Mouse (Mus musculus): ENCODE measurements around the gene Ctc1. TPM values are rescaled to one million over a fixed set of nuclear protein-coding genes. Genes with fewer than 3 reads are reported as not detected.
A peak's percentile ranks its signal among the peaks of the same experiment; 100 is the strongest.

Gene Ctc1
- polyA plus RNA-seq, 1 experiment from 2014 or later: 76.0 TPM

DNA sequence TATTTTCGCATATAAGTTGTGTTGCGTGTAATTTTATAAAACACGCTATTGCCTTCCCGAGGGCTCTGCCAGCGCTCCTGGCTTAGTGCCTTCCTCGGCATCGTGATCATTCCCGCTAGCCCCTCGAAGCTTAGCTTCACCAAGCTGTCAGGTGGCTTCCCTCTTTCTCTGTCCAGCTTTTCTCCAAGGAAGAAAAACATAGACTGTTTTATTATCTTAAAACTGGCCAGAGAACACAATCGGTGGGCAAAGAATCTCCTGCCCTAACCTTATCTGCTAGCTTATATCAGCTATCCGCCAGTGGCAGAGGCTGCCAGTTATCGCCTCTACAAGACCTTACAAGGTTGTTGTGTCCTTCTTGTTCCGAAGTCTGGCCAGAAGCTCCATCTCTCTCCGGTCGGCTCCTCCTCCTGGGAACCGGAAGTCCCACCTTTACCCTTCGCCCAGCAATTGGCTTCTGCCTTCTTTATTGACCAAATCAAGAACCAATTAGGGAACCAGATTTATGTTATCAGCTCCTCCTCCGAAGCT, 3.6 kb upstream of the Ctc1 start:
- Histone ChIP-seq H3K9ac (ENCODE audit: low read length) (peak overlapping the region; percentile 53; the same call in 1 of the 2 replicates), H3K9me3 (ENCODE audit: control insufficient read depth, low read length) (no peaks in the 10 kb centered on the region), H3K27ac (ENCODE audit: low read depth, low read length) (peak overlapping the region; percentile 77), H3K36me3 (ENCODE audit: control insufficient read depth, insufficient read depth, low read length) (no peaks in the 10 kb centered on the region), H3K4me1 (ENCODE audit: control insufficient read depth, insufficient read depth, low read length) (peaks cover 15% of the 10 kb centered on the region; the same call in 1 of the 2 replicates), H3K4me3 (ENCODE audit: low read depth, low read length) (peak overlapping the region; percentile 52), H3K27me3 (ENCODE audit: control insufficient read depth, insufficient read depth, low read length) (no peaks in the 10 kb centered on the region), H3K4me2 (ENCODE audit: low read depth) (peak overlapping the region; percentile 70)
- ATAC-seq (ENCODE audit: insufficient read depth, low FRiP score, low TSS enrichment) (no peak), DNase-seq (ENCODE audit: low spot score) (peak; percentile 83)
- WGBS: under 1% methylated on average over 18 of the region's 18 CpGs

GRCm38 (mm10) chr11:69016755-69017154, 1.0 kb downstream of the Ctc1 start:
- H3K4me3 ChIP-seq (ENCODE audit: low read depth, low read length): peak overlapping the region; percentile 58
- H3K9ac ChIP-seq (ENCODE audit: low read length): peak overlapping the region; percentile 85
- no peak overlapping the region; the same call in 1 of the 2 replicates for H3K27ac ChIP-seq (ENCODE audit: low read depth, low read length)
- DNase-seq (ENCODE audit: low spot score) (no peak), ATAC-seq (ENCODE audit: insufficient read depth, low FRiP score, low TSS enrichment) (no peak)
- no peaks in the 10 kb centered on the region for H3K9me3 ChIP-seq (ENCODE audit: control insufficient read depth, low read length)
- no peaks in the 10 kb centered on the region for H3K36me3 ChIP-seq (ENCODE audit: control insufficient read depth, insufficient read depth, low read length)
- no peaks in the 10 kb centered on the region for H3K27me3 ChIP-seq (ENCODE audit: control insufficient read depth, insufficient read depth, low read length)
- H3K4me2 ChIP-seq (ENCODE audit: low read depth): peak overlapping the region; percentile 71
- H3K4me1 ChIP-seq (ENCODE audit: control insufficient read depth, insufficient read depth, low read length): 0 out of 2 replicates have a peak, but pooled peaks cover 7% of the 10 kb centered on the region
- 72% methylated on average over 3 of the region's 3 CpGs for WGBS

DNA sequence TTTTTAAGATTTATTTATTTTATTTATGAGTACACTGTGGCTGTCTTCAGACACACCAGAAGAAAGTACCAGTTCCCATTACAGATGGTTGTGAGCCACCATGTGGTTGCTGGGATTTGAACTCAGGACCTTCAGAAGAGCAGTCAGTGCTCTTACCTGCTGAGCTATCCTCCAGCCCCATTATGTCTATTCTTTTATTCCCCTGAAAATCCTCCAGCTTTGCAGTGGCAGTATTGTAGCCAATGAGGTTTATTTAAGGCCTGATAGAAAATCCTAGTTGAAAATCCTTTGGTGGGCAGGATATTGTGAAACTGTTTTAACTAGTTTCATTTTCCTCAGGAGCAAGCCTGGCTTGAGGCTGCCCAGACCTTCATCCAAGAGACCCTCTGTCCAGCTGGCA, 5.0 kb downstream of the Ctc1 start:
- Histone ChIP-seq H3K27me3 (ENCODE audit: control insufficient read depth, insufficient read depth, low read length) (no peaks in the 10 kb centered on the region), H3K36me3 (ENCODE audit: control insufficient read depth, insufficient read depth, low read length) (peaks cover 18% of the 10 kb centered on the region), H3K4me2 (ENCODE audit: low read depth) (no peak overlapping the region), H3K27ac (ENCODE audit: low read depth, low read length) (no peak overlapping the region), H3K9me3 (ENCODE audit: control insufficient read depth, low read length) (no peaks in the 10 kb centered on the region), H3K4me3 (ENCODE audit: low read depth, low read length) (no peak overlapping the region), H3K4me1 (ENCODE audit: control insufficient read depth, insufficient read depth, low read length) (0 out of 2 replicates have a peak, but pooled peaks cover 7% of the 10 kb centered on the region), H3K9ac (ENCODE audit: low read length) (no peak overlapping the region)
- ATAC-seq (ENCODE audit: insufficient read depth, low FRiP score, low TSS enrichment): no peak
- DNase-seq (ENCODE audit: low spot score): no peak

DNA sequence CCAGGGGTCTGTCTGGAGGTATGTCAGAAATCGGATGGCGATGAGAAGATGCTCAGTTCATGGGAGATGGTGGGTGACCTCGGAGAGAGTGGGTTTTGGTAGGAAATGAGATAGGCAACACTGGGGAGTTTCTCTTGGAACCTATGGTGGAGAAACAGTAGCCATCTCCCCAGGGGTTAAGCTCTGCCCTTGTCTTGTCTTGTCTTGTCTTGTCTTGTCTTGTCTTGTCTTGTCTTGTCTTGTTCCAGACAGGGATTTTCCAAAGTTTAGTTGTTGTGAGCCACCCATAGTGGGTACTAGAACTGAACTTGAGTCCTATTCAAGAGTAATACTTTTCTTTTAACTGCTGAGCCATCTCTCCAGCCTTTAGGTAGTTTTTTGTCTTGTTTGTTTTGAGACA, 10.9 kb downstream of the Ctc1 start:
- Histone ChIP-seq H3K27me3 (ENCODE audit: control insufficient read depth, insufficient read depth, low read length) (no peaks in the 10 kb centered on the region), H3K27ac (ENCODE audit: low read depth, low read length) (no peak overlapping the region), H3K4me2 (ENCODE audit: low read depth) (no peak overlapping the region), H3K9ac (ENCODE audit: low read length) (no peak overlapping the region), H3K4me1 (ENCODE audit: control insufficient read depth, insufficient read depth, low read length) (no peaks in the 10 kb centered on the region), H3K9me3 (ENCODE audit: control insufficient read depth, low read length) (no peaks in the 10 kb centered on the region), H3K4me3 (ENCODE audit: low read depth, low read length) (no peak overlapping the region), H3K36me3 (ENCODE audit: control insufficient read depth, insufficient read depth, low read length) (peaks cover 43% of the 10 kb centered on the region)
- 96% methylated on average over 3 of the region's 3 CpGs for WGBS
- ATAC-seq (ENCODE audit: insufficient read depth, low FRiP score, low TSS enrichment): no peak
- DNase-seq (ENCODE audit: low spot score): no peak

DNA sequence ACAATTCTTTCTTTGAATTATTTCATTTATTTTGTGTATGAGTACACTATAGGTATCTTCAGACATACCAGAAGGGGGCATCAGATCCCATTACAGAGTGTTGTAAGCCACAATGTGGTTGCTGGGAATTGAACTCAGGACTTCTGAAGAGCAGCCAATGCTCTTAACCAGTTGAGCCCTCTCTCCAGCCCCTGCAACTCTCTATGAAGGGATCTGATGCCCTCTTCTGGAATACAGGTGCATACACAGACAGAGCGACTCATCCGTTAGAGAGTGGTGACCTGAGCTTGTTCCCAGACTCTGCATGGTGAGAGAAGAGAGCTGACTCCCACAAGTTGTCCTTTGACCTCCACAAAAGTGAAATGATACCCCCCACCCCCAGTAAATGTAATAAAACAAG, 13.1 kb downstream of the Ctc1 start:
- Histone ChIP-seq H3K36me3 (ENCODE audit: control insufficient read depth, insufficient read depth, low read length) (peaks cover 38% of the 10 kb centered on the region), H3K9ac (ENCODE audit: low read length) (no peak overlapping the region), H3K27me3 (ENCODE audit: control insufficient read depth, insufficient read depth, low read length) (no peaks in the 10 kb centered on the region), H3K9me3 (ENCODE audit: control insufficient read depth, low read length) (no peaks in the 10 kb centered on the region), H3K4me2 (ENCODE audit: low read depth) (no peak overlapping the region), H3K4me1 (ENCODE audit: control insufficient read depth, insufficient read depth, low read length) (no peaks in the 10 kb centered on the region), H3K27ac (ENCODE audit: low read depth, low read length) (no peak overlapping the region), H3K4me3 (ENCODE audit: low read depth, low read length) (no peak overlapping the region)
- ATAC-seq (ENCODE audit: insufficient read depth, low FRiP score, low TSS enrichment) (no peak), DNase-seq (ENCODE audit: low spot score) (no peak)
- WGBS: 62% methylated on average over 2 of the region's 2 CpGs

GRCm38 (mm10) chr11:69033552-69033951, 17.8 kb downstream of the Ctc1 start:
- peaks cover 18% of the 10 kb centered on the region for H3K36me3 ChIP-seq (ENCODE audit: control insufficient read depth, insufficient read depth, low read length)
- no peaks in the 10 kb centered on the region for H3K9me3 ChIP-seq (ENCODE audit: control insufficient read depth, low read length)
- peaks cover 10% of the 10 kb centered on the region for H3K4me1 ChIP-seq (ENCODE audit: control insufficient read depth, insufficient read depth, low read length)
- 82% methylated on average over 9 of the region's 9 CpGs for WGBS
- no peaks in the 10 kb centered on the region for H3K27me3 ChIP-seq (ENCODE audit: control insufficient read depth, insufficient read depth, low read length)
- no peak overlapping the region for H3K4me2 ChIP-seq (ENCODE audit: low read depth)
- no peak overlapping the region for H3K4me3 ChIP-seq (ENCODE audit: low read depth, low read length)
- no peak overlapping the region for H3K27ac ChIP-seq (ENCODE audit: low read depth, low read length)
- DNase-seq (ENCODE audit: low spot score) (no peak), ATAC-seq (ENCODE audit: insufficient read depth, low FRiP score, low TSS enrichment) (no peak)
- H3K9ac ChIP-seq (ENCODE audit: low read length): no peak overlapping the region

DNA sequence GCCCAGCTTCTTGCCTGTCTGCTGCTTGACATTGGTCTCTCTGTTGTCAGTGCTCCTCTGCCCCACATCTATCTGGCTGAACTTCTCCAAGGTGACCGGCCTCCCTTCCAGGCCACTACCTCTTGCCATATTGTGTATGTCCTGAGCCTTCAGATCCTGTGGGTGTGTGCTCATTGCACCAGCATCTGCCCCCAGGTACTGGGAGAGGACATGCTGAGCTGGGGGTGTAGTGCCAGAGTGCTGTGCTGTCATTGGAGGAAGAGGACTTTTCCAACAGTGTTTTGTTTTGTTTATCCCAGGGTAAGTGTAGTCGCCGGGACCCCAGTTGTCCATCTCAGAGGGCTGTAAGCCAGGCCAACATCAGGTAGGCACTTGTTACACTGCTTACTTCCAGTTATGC, 18.9 kb downstream of the Ctc1 start:
- Histone ChIP-seq H3K4me1 (ENCODE audit: control insufficient read depth, insufficient read depth, low read length) (peaks cover 19% of the 10 kb centered on the region), H3K9ac (ENCODE audit: low read length) (no peak overlapping the region), H3K4me2 (ENCODE audit: low read depth) (no peak overlapping the region), H3K27ac (ENCODE audit: low read depth, low read length) (no peak overlapping the region), H3K9me3 (ENCODE audit: control insufficient read depth, low read length) (no peaks in the 10 kb centered on the region), H3K4me3 (ENCODE audit: low read depth, low read length) (no peak overlapping the region), H3K27me3 (ENCODE audit: control insufficient read depth, insufficient read depth, low read length) (no peaks in the 10 kb centered on the region), H3K36me3 (ENCODE audit: control insufficient read depth, insufficient read depth, low read length) (peaks cover 18% of the 10 kb centered on the region)
- DNase-seq (ENCODE audit: low spot score) (no peak), ATAC-seq (ENCODE audit: insufficient read depth, low FRiP score, low TSS enrichment) (no peak)
- 96% methylated on average over 3 of the region's 3 CpGs for WGBS

- peaks cover 14% of the 10 kb centered on the region for H3K36me3 ChIP-seq (ENCODE audit: control insufficient read depth, insufficient read depth, low read length)
These were observed 19.7 kb downstream of the Ctc1 start for GRCm38 (mm10) chr11:69035411-69035810.

DNA sequence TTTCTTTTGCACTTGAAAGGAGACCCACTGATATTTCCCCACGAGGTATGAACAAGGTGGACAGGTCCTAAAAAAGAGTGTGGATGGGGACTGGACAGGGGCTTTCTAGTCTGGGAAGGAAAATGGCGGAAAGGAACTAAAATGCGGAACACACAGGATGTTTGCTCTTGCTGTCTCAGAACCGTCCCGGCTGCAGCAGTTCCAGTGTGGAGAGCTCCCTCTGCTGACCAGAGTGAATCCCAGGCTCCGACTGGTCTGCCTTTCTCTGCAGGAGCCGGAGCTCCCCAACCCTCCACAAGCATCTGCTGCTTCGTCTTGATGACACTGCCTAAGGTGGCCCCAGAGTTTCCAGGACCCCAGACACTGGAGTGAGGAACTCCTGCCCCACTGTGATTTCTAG, 20.1 kb downstream of the Ctc1 start:
- peaks cover 12% of the 10 kb centered on the region for H3K36me3 ChIP-seq (ENCODE audit: control insufficient read depth, insufficient read depth, low read length)

More at GRCm38 (mm10) chr11:69035411-69035810, 19.7 kb downstream of the Ctc1 start:
- DNase-seq (ENCODE audit: low spot score) (no peak), ATAC-seq (ENCODE audit: insufficient read depth, low FRiP score, low TSS enrichment) (no peak)
- H3K4me1 ChIP-seq (ENCODE audit: control insufficient read depth, insufficient read depth, low read length): peaks cover 19% of the 10 kb centered on the region
- H3K27me3 ChIP-seq (ENCODE audit: control insufficient read depth, insufficient read depth, low read length): no peaks in the 10 kb centered on the region
- H3K4me2 ChIP-seq (ENCODE audit: low read depth): peak overlapping the region; percentile 7
- H3K9me3 ChIP-seq (ENCODE audit: control insufficient read depth, low read length): no peaks in the 10 kb centered on the region
- peak overlapping the region; percentile 11; the same call in 1 of the 2 replicates for H3K4me3 ChIP-seq (ENCODE audit: low read depth, low read length)
- 79% methylated on average over 9 of the region's 9 CpGs for WGBS
- peak overlapping the region; percentile 46; the same call in 1 of the 2 replicates for H3K27ac ChIP-seq (ENCODE audit: low read depth, low read length)
- H3K9ac ChIP-seq (ENCODE audit: low read length): peak overlapping the region; percentile 26

More for the DNA sequence above, 20.1 kb downstream of the Ctc1 start:
- Histone ChIP-seq H3K4me1 (ENCODE audit: control insufficient read depth, insufficient read depth, low read length) (peaks cover 19% of the 10 kb centered on the region), H3K27me3 (ENCODE audit: control insufficient read depth, insufficient read depth, low read length) (no peaks in the 10 kb centered on the region), H3K27ac (ENCODE audit: low read depth, low read length) (peak overlapping the region; percentile 46; the same call in 1 of the 2 replicates), H3K9ac (ENCODE audit: low read length) (peak overlapping the region; percentile 26), H3K4me3 (ENCODE audit: low read depth, low read length) (peak overlapping the region; percentile 11; the same call in 1 of the 2 replicates), H3K9me3 (ENCODE audit: control insufficient read depth, low read length) (no peaks in the 10 kb centered on the region), H3K4me2 (ENCODE audit: low read depth) (peak overlapping the region; percentile 7)
- DNase-seq (ENCODE audit: low spot score): peak; percentile 83
- no peak for ATAC-seq (ENCODE audit: insufficient read depth, low FRiP score, low TSS enrichment)
- 10% methylated on average over 8 of the region's 8 CpGs for WGBS

All from neural tube, embryonic 11.5 days (tissue).